Mouse (Mus musculus) cortical plate, adult 2 months (tissue): ENCODE results near the gene Afg1l. TPM values are rescaled to one million over a fixed set of nuclear protein-coding genes. Genes with fewer than 3 reads are reported as not detected.

Experiments
- H3K27ac ChIP-seq: fragments of 200-500 bp; 2 replicates; pipeline ENCODE4 v1.5.1; 2012; ENCODE audit warnings: low read length, control low read depth, inconsistent platforms; ENCODE audit not compliant: insufficient read depth
- H3K4me1 ChIP-seq: fragments of 200-500 bp; 2 replicates; pipeline ENCODE4 v1.6.1; 2011; ENCODE audit warnings: low read length; ENCODE audit not compliant: control insufficient read depth, insufficient read depth
- H3K4me3 ChIP-seq: fragments of 200-500 bp; 2 replicates; pipeline ENCODE4 v1.5.1; 2011; ENCODE audit warnings: mild to moderate bottlenecking, low read length, control low read depth; ENCODE audit not compliant: insufficient read depth
- CTCF ChIP-seq: fragments of 200-500 bp; IDR thresholded peaks from 2 replicates; pipeline ENCODE4 v1.5.1; 2011; ENCODE audit warnings: mild to moderate bottlenecking, control low read depth, low read length; ENCODE audit not compliant: insufficient read depth; ENCODE audit errors: extremely low read depth
- POLR2A ChIP-seq: fragments of 200-500 bp; IDR thresholded peaks from 2 replicates; pipeline ENCODE4 v1.6.1; 2011; ENCODE audit warnings: mild to moderate bottlenecking, low read length, control low read depth; ENCODE audit not compliant: insufficient read depth; ENCODE audit errors: extremely low read depth
- polyA plus RNA-seq: library from polyadenylated mRNA; depleted of rRNA; stranded (reverse); fragments of >200 nt; gene quantifications from 2 replicates; pipeline ENCODE4 v1.2.3, GENCODE M21; 2012

Afg1l gene
- polyA plus RNA-seq, 1 experiment = 19.6 TPM

DNA sequence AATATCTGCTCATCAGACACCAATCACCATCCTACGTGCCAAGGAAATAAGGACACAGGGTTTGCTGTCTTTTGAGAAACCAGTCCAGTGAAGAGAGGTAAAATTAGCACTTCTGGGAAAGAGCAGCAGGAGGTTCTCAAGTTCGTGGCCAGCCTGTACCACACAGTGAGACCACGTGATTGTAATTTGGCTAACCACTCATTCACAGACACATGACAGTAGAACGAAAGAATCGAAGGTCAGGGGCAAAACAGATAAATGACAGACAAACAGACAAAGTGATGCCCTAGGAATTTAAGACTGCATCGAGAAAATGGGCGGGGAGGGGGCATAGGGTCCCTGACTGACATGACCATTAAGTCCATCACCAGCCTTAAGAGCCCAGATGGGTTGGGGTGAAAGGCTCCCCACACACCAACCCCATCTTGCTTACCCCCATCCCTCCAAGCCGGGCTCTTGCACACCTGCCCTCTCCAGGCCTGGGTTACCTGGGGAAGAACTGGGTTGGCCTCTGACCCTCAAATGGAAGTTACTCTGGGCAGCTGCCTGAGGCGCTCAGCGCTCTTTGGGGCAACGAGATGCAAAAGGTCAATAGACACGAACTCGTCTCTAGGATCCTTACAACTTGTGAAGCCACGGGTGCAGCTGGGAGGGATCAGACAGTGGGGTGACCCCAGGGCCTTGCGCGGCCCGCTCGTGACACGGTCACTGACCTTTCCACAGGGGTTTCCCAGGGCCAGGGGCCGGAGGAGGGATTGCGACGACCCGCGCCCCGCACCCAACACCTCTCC is 620 bp downstream of the Afg1l start:
- Histone ChIP-seq H3K4me3 (peak overlapping the region; percentile 76), H3K4me1 (0 out of 2 replicates have a peak, but pooled peaks cover 1% of the 10 kb centered on the region)

DNA sequence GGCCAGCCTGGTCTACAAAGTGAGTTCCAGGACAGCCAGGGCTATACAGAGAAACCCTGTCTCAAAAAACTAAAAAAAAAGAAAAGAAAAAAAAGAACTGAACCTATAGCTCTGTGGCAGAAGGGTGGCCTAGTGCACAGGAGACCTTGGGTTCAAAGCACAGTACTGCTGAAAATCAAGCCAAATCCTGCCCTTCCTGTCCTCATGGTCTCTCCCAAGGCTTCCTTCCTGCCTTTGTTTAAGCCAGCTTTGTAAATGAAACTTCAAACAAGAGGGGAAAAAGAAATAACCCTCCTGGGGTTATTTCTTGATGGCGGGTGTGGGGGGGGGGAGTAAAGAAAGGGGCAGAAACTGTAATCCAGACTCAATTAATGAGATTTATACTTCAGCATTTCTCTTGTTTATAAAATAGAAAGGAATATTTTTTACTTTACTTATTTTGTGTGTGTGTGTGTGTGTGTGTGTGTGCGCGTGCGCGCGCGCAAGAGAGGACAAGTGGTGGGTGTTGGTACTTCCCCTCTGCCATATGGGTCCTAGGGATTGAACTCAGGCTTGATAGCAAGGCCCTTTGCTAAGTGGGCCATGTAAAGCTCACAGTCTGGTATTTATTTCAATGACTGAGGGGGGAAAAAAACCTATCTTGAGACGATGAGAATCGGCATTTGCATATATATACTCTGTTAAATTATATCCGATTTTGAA is 1.4 kb downstream of the Afg1l start:
- Histone ChIP-seq H3K4me1 (0 out of 2 replicates have a peak, but pooled peaks cover 1% of the 10 kb centered on the region), H3K4me3 (no peak overlapping the region; the same call in 1 of the 2 replicates), H3K27ac (no peak overlapping the region)
- TF ChIP-seq CTCF = no peak
- TF ChIP-seq POLR2A = no peak

More for the DNA sequence above, 620 bp downstream of the Afg1l start:
- TF ChIP-seq CTCF = no peak
- TF ChIP-seq POLR2A = no peak
- peak overlapping the region; percentile 89 for H3K27ac ChIP-seq

DNA sequence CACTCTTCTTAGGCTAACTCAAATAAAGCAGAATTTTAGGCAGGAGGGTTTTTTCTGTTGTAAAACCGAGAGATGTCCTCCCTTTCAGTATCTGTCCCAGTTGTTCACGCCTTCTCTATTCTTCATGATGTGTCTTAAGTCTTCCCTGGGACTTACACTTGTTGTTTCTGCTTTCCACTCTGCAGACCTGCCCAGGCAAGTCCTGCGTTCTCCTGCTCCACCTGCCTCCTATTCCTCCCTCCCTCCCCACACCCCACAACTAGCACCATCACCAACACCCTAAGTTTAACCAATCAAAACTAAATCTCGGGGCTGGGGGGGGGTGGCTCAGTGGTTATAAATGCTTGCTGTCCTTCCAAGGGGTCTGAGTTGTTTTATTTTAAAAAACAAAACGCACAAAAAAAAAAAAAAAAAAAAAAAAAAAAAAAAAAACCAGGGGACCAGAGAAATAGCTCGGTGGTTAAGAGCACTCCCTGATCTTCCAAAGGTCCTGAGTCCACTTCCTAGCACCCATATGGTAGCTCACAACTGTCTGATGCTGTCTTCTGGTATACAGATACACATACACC is 3.3 kb downstream of the Afg1l start:
- Histone ChIP-seq H3K27ac (no peak overlapping the region), H3K4me1 (0 out of 2 replicates have a peak, but pooled peaks cover 1% of the 10 kb centered on the region), H3K4me3 (no peak overlapping the region)
- TF ChIP-seq POLR2A (no peak), CTCF (no peak)

DNA sequence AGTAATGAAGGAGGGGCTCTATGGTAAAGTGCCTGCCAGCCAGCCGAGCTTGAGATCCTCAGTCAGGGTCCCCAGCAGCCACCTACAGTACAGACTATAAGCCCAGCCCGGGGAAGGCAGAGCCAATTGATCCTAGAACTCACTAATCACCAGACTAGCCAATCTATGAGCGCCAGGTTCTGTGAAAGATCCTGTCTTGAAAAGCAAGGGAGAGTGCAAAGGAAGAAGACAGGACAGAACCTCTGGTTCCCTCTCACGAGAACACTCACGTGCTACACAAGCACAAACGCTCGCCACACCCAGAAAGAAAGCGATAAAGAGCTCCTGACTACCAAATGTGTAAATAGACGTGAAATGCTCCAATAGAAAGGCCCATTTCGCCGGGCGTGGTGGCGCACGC is 13.6 kb downstream of the Afg1l start:
- no peaks in the 10 kb centered on the region for H3K4me1 ChIP-seq
- TF ChIP-seq CTCF (no peak), POLR2A (no peak)
- no peak overlapping the region for H3K4me3 ChIP-seq
- H3K27ac ChIP-seq = no peak overlapping the region

DNA sequence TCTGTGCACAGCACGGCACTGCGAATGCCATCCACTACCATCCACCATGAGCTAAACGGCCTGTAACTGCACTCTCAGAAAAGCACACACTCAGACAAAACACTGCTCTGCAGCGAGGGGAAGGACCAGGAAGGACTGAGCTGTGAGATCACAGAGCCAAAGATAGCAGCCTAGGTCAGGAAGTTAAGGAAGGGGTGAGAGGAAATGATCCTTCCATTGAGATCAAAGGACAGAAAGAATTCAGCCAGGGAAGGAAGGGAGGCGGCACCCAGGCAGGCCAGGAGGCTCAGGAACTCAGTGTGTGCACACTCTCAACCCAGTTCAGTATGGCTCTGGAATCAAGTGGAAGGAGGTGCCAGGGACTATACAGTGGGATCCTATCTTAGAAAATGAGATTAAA is 14.1 kb downstream of the Afg1l start:
- TF ChIP-seq CTCF (no peak), POLR2A (no peak)
- H3K4me1 ChIP-seq = no peaks in the 10 kb centered on the region
- H3K4me3 ChIP-seq = no peak overlapping the region
- H3K27ac ChIP-seq = no peak overlapping the region

DNA sequence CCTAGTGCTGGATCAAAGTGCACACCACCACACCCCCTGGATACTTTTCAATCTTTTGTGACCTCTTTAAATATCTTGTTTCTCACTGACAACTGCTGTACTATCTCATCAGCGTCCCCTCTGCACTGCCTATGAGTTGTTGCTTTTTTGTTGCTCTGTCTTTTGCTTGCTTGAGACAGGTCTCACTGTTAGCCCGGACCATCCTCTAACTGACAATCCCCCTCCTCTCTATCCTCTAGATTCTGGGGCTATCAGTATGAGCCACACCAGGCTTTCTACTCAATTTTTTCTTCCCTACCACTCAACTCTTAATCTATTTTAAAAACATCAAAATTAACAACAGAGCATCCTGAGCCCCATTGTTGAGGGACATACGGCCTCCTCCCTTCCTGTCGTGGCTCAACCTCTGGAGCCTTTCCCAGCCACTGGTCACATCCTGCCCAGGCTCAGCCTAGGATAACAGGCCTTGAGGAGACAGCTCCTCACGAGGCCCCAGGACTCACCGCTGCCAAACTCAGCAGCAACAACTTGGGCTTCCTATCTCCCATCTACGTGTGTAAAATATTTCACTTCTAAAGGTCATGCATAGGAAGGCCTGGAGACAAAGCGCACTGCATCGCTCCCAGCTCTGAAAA is 20.7 kb downstream of the Afg1l start:
- H3K4me1 ChIP-seq = no peaks in the 10 kb centered on the region
- peak overlapping the region; percentile 91 for H3K27ac ChIP-seq
- TF ChIP-seq POLR2A (no peak), CTCF (no peak)
- H3K4me3 ChIP-seq = no peak overlapping the region

DNA sequence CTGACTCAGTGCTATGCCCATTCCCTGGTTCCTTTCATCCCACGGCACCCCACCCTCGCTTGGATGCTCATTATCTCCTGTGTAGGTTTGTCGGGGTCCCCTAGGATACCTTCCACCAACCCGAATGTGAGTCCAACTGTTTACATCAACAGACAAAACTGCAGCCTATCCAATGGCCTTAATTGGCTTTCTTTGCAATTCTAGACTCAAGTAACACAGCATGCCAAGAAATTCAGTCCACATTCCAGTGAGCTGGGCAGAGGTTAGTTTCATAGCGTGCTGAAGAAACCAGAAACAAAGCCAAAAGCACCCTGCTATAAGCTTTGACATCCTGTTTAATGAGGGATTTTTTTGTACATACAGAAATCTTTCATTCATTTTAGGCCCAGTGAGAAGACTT is 22.4 kb downstream of the Afg1l start:
- no peak overlapping the region for H3K27ac ChIP-seq
- TF ChIP-seq POLR2A (no peak), CTCF (no peak)
- H3K4me3 ChIP-seq = no peak overlapping the region
- no peaks in the 10 kb centered on the region for H3K4me1 ChIP-seq

DNA sequence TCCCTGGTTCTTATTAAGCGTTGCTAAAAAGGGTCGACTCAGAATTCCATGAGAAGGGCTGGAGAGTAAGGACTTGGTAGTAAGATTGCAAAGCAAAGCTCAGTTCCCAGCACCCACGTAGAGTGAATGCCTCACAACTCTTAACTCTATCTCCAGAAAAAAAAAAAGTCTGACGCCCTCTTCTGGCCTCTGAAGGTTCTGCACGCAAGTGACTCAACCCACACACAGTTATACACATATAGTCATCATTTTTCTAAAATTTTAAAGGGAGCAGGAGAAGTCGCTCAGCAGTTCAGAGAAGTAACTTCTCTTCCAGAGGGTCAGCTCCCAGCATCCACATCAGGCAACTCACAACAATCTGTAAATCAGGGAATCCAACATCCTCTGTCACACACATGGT is 23.7 kb downstream of the Afg1l start:
- Histone ChIP-seq H3K27ac (no peak overlapping the region), H3K4me3 (no peak overlapping the region), H3K4me1 (no peaks in the 10 kb centered on the region)
- no peak for TF ChIP-seq CTCF
- TF ChIP-seq POLR2A = no peak

DNA sequence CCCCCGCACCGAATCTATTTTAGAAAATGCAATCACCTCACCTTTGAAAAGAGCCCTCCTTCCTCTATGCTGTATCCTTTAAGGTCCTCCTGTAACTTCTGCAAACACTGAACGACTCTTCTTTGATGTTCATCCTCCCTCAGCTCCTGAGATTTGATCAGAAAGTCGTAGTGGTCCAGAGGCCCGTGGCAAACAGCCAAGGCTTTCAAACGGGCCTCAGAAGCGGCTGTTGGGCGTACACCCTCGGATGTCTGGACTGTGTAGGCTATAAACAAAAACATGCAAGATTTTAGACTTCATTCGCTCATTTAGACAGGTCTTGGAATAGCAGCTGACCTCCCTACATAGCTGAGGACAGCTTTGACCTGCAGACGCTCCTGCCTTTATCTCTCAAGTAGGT is 24.1 kb downstream of the Afg1l start:
- H3K4me3 ChIP-seq = no peak overlapping the region
- TF ChIP-seq CTCF = no peak
- no peak for TF ChIP-seq POLR2A
- H3K27ac ChIP-seq = no peak overlapping the region
- H3K4me1 ChIP-seq = no peaks in the 10 kb centered on the region

DNA sequence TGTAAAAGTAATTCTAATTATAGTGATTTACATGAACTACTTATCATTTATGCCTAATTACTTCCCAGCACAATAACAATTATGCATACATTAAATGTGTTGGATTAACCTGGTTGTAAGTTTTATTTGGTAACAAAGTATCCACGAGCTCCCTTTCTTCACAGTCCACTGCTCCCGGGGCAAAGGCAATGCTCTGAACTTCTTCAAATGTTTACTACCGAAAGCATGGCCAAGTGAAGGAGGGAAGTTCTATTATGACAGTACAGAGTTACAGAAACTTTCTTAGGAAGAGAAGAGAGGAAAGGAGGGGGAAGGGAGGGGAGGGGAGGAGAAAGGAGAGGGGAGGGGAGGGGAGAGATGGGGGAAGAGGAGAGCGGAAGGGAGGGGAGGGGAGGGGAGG is 28.7 kb downstream of the Afg1l start:
- Histone ChIP-seq H3K27ac (no peak overlapping the region), H3K4me1 (no peaks in the 10 kb centered on the region), H3K4me3 (no peak overlapping the region)
- TF ChIP-seq CTCF (no peak), POLR2A (no peak)

DNA sequence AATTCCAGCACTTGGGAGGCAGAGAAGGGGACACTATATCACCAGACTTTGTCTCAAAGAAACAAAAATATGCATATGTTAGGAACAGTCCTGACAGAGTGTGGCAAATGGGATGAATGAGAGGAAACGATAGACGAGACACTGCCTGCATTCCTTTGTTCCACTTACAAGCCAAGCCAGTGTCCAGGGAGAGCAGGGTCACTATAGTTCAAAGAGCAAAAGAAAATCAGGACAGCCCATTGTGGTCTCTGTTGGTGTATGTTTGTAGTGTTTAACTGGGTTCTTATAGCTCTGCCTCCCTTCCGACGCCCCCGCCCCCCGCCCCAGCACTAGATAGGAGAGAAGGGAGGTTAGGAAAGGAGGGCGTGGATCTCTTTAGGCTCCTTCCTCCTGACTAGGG is 30.0 kb downstream of the Afg1l start:
- Histone ChIP-seq H3K27ac (no peak overlapping the region), H3K4me1 (no peaks in the 10 kb centered on the region), H3K4me3 (no peak overlapping the region)
- TF ChIP-seq CTCF (no peak), POLR2A (no peak)
